Mouse (Mus musculus): Measurements from ENCODE around the gene Bcas3.

GRCm38 (mm10) chr11:85719091-85719490 is 366.1 kb downstream of the Bcas3 start:
- no peak for TF ChIP-seq POLR2A (IDR thresholded peaks at IDR 0.05; ENCODE audit: borderline replicate concordance, low read depth, low read length)
- no peak for TF ChIP-seq CTCF (IDR thresholded peaks at IDR 0.05; ENCODE audit: low read depth, low read length)
